Mouse (Mus musculus): ENCODE data around the gene Zfp777.

DNA sequence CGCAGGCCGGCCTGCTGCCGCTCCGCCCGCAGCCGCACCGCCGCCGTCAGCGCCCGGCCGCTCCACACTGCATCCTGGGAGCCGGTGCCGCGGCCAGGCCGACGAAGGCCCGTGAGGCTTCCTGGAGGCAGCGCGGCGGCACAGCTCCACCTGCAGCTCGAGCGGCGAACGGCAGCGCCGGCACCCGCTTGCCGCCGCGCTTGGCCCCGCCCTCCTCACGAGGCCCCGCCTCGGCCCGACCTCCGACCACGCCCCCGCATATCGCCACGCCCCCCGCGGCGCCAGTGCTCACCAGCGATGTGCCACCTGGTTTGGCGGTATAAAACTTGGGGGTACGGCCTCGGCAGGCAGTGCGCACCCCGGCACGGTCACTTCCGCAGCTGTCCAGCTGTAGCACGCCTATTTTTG, 37.8 kb upstream of the Zfp777 start, which contains the start of gene Zfp746:
- peak; percentile 75 for TF ChIP-seq CTCF (IDR thresholded peaks at IDR 0.05; ENCODE audit: borderline replicate concordance, extremely low read depth, insufficient read depth, insufficient read length)
- peak; percentile 87 for TF ChIP-seq POLR2A (IDR thresholded peaks at IDR 0.05; ENCODE audit: borderline replicate concordance, extremely low read depth, insufficient read depth, insufficient read length, poor library complexity, severe bottlenecking)

Data from brain, embryonic 14.5 days (tissue).